Mouse (Mus musculus) limb, embryonic 14.5 days (tissue): ENCODE data around the gene Vmn2r6. TPM values are rescaled to one million over a fixed set of nuclear protein-coding genes. Genes with fewer than 3 reads are reported as not detected.
"Not testable (repeated sequence)": the region's sequence is repeated elsewhere in the genome, so short reads cannot be mapped to it uniquely, and the experiment has no call there.

Source experiments
- ATAC-seq: fragments of 200-750 bp; cut with Nextera tagmentation; 2 replicates; pipeline ENCODE4 v1.8.0; 2017; ENCODE audit warnings: low read depth, moderate number of reproducible peaks, moderate TSS enrichment; ENCODE audit not compliant: low FRiP score
- DNase-seq: peaks from one replicate; pipeline ENCODE4 v3.0.0-alpha.2; 2015; ENCODE audit warnings: low spot score
- H3K27ac ChIP-seq: fragments of 300-500 bp; sonication (generic); replicated peaks from 2 replicates; pipeline ENCODE4 v1.5.1; 2014; ENCODE audit warnings: low read depth, mild to moderate bottlenecking, low read length, moderate library complexity, mixed read lengths
- H3K27me3 ChIP-seq: fragments of 300-500 bp; sonication (generic); 2 replicates; pipeline ENCODE4 v1.6.1; 2014; ENCODE audit warnings: low read length, mixed read lengths; ENCODE audit not compliant: control insufficient read depth, insufficient read depth
- H3K36me3 ChIP-seq: fragments of 300-500 bp; sonication (generic); 2 replicates; pipeline ENCODE4 v1.6.1; 2014; ENCODE audit warnings: mild to moderate bottlenecking, low read length, moderate library complexity, mixed read lengths; ENCODE audit not compliant: control insufficient read depth, insufficient read depth
- H3K4me1 ChIP-seq: fragments of 300-500 bp; sonication (generic); 2 replicates; pipeline ENCODE4 v1.6.1; 2014; ENCODE audit warnings: antibody characterized with exemption, low read length, mixed read lengths; ENCODE audit not compliant: control insufficient read depth, insufficient read depth
- H3K4me2 ChIP-seq: fragments of 300-500 bp; sonication (generic); replicated peaks from 2 replicates; pipeline ENCODE4 v1.6.1; 2014; ENCODE audit warnings: low read depth, mild to moderate bottlenecking, low read length, moderate library complexity; ENCODE audit not compliant: severe bottlenecking
- H3K4me3 ChIP-seq: fragments of 300-500 bp; sonication (generic); replicated peaks from 2 replicates; pipeline ENCODE4 v1.5.1; 2014; ENCODE audit warnings: low read length
- H3K9ac ChIP-seq: fragments of 300-500 bp; sonication (generic); 2 replicates; pipeline ENCODE4 v1.6.1; 2014; ENCODE audit warnings: mild to moderate bottlenecking, low read depth, low read length, moderate library complexity; ENCODE audit not compliant: severe bottlenecking
- H3K9me3 ChIP-seq: fragments of 300-500 bp; sonication (generic); 2 replicates; pipeline ENCODE4 v1.6.1; 2016; ENCODE audit warnings: low read length; ENCODE audit not compliant: control insufficient read depth
- POLR2A ChIP-seq: fragments of 200-500 bp; IDR thresholded peaks from 2 replicates; pipeline ENCODE4 v1.8.0; 2012; ENCODE audit warnings: inconsistent platforms, mild to moderate bottlenecking, moderate library complexity, borderline replicate concordance; ENCODE audit not compliant: insufficient read depth, insufficient read length; ENCODE audit errors: extremely low read depth
- WGBS: fragments of 180-500 bp; shearing (Covaris S2); extraction: QIAGEN DNeasy Blood & Tissue Kit; methylation state at CpG from one replicate; pipeline ENCODE4 v1.1.7; 2014; 5-methylcytosine and 5-hydroxymethylcytosine counted together
- polyA plus RNA-seq, 2 experiments: library from polyadenylated mRNA; depleted of rRNA in 1 of 2; stranded (reverse) in 1 of 2; unstranded in 1 of 2; fragments of >200 nt; fragmentation: Nextera tagmentation in 1 of 2; extraction: Ambion mirVana in 1 of 2; gene quantifications; 2 replicates each; pipeline versions ENCODE4 v1.2.1 to v1.2.3; 2012 to 2014

Gene Vmn2r6
- polyA plus RNA-seq (2012; rRNA removed) (not detected in 2 replicates), polyA plus RNA-seq (2014; fragmentation: Nextera tagmentation; extraction: Ambion mirVana) (not detected in 2 replicates)

DNA sequence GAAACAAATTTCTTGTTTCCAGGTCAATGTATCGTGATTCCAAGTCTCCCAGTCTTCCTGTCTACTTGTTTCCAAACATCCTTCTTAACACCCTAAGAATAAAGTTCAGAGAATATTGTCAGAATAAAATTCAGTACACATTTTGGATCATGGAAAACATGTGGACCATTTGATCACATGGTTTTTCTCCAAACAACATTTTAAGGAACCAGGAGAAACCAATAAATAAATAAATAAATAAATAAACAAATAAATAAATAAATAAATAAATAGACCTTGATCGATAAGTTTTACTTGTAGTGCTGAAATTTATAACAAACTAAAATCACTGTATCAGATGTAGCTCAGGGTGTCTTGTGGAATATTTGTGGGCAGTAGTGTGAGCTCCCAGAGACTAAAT, at the start of gene Vmn2r6:
Vmn2r6 (minus strand) TSS at position 101 of the 400 bp plus-strand sequence.
- not testable (repeated sequence) for H3K27ac ChIP-seq, DNase-seq, H3K36me3 ChIP-seq, H3K4me2 ChIP-seq, H3K4me3 ChIP-seq, H3K9ac ChIP-seq, H3K27me3 ChIP-seq, ATAC-seq, H3K9me3 ChIP-seq, H3K4me1 ChIP-seq
- WGBS: 87% methylated on average over 2 of the region's 2 CpGs

DNA sequence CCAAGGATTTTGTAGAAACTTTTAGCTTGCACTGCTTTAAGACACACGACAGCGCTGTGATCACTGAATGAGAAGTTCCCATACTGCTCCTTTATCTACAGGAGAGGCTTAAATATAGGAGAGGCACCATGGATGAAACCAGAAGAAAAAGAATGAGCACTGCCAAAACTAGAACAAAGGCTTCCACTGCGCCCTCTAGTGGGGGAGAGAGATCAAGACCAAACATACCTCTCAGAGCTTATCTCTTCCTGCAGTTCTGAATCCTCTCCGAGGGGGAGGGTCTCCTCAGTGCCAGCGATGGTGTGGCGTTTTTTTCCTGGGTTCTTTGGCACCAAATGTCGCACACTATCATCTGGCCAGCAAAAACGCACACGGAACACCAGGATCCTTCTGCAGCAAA, 22.0 kb upstream of the Vmn2r6 start:
- Histone ChIP-seq H3K9ac (no peak overlapping the region), H3K4me2 (no peak overlapping the region), H3K27me3 (no peaks in the 10 kb centered on the region), H3K4me3 (no peak overlapping the region), H3K36me3 (no peaks in the 10 kb centered on the region), H3K4me1 (no peaks in the 10 kb centered on the region), H3K9me3 (no peaks in the 10 kb centered on the region), H3K27ac (no peak overlapping the region)
- 71% methylated on average over 9 of the region's 9 CpGs for WGBS
- TF ChIP-seq POLR2A: no peak
- no peak for DNase-seq
- no peak for ATAC-seq

DNA sequence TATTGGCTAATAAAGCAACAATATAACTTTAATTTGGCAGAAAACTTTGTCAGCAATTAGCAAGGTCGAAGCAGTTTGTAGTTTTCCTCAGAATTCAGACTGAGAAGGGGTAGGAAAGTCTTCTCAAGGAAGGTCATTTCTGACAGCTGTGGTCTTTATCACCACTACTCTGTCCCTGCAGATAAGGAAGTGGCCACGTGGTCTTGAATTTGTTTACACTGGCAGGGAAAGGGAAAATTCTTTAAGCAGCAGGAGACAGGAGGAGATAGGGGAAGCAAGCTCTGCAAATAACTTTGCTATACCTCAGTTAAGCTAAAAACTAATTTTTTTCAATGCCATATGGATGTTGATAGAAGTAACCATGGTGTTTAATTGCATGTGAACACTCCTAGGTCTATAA, 3.2 kb upstream of the Vmn2r6 start:
- H3K9me3 ChIP-seq, H3K4me2 ChIP-seq, H3K4me3 ChIP-seq, H3K27ac ChIP-seq, DNase-seq, H3K27me3 ChIP-seq, H3K9ac ChIP-seq, H3K4me1 ChIP-seq, ATAC-seq, H3K36me3 ChIP-seq: not testable (repeated sequence)
- WGBS: 52% methylated on average over 2 of the region's 2 CpGs

DNA sequence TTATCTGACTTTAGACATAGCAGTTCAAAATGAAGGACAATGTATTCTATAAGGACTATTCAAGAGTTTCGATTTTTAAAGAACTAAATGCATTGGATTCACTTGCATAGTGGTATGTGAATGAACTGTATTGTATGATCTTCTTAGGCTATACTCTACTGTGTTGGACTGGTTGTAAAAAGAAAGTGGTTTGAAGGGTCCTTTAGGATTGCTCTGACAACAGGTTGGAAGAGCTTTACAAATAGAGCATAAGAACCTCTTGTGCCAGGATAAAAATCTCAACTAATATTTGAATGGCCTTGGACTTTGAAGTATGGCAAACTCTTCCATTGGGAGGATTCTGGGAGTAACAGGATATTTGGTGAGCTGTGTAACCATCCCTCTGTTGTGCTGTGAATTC, 42.0 kb downstream of the Vmn2r6 start:
- H3K4me2 ChIP-seq, H3K27ac ChIP-seq, DNase-seq, H3K4me1 ChIP-seq, ATAC-seq, H3K4me3 ChIP-seq, H3K27me3 ChIP-seq, H3K9me3 ChIP-seq, H3K36me3 ChIP-seq, H3K9ac ChIP-seq: not testable (repeated sequence)
- WGBS: 85% methylated on average over 1 of the region's 1 CpGs

DNA sequence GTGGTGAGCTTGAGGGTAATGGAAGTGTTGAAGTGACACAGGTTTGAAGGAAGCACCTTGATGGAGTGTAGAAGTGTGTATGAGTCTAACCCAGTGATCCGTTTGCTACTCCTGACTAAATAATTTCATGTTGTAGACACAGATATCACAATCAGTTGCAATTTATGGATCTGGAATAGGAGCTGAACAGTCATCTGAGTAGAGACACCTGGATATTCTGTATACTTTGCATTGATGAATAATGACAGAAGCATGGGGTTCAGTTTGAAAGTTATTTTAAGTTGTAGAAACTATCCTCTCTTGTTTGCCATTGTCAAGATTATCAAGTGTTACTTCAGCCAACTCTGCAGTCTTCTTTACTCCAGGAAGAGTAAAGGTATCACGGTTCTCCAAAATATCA, 55.9 kb downstream of the Vmn2r6 start, which contains the start of gene Vmn2r5:
Vmn2r5 (minus strand) TSS at position 101 of the 400 bp plus-strand sequence.
- H3K9ac ChIP-seq, H3K4me3 ChIP-seq, H3K9me3 ChIP-seq, ATAC-seq, H3K36me3 ChIP-seq, H3K27ac ChIP-seq, H3K4me1 ChIP-seq, H3K4me2 ChIP-seq, H3K27me3 ChIP-seq, DNase-seq: not testable (repeated sequence)
- WGBS: no CpG with 5 or more reads among the region's 2 CpGs

Other genes starting within 250 kb of the Vmn2r6 start
- gene Vmn2r4, start 150.5 kb downstream of the Vmn2r6 start, polyA plus RNA-seq (2012; rRNA removed): not detected in 2 replicates
- not detected in 2 replicates for gene Vmn2r4, start 150.5 kb downstream of the Vmn2r6 start, polyA plus RNA-seq (2014; fragmentation: Nextera tagmentation; extraction: Ambion mirVana)
- gene Vmn2r5, start 56.0 kb downstream of the Vmn2r6 start, polyA plus RNA-seq (2012; rRNA removed): 0.01 TPM in 1 of 2 replicates, not detected in the other
- gene Vmn2r5, start 56.0 kb downstream of the Vmn2r6 start, polyA plus RNA-seq (2014; fragmentation: Nextera tagmentation; extraction: Ambion mirVana): not detected in 2 replicates